Mouse (Mus musculus): ENCODE data around the gene Fam168b.

The Fam168b gene

DNA sequence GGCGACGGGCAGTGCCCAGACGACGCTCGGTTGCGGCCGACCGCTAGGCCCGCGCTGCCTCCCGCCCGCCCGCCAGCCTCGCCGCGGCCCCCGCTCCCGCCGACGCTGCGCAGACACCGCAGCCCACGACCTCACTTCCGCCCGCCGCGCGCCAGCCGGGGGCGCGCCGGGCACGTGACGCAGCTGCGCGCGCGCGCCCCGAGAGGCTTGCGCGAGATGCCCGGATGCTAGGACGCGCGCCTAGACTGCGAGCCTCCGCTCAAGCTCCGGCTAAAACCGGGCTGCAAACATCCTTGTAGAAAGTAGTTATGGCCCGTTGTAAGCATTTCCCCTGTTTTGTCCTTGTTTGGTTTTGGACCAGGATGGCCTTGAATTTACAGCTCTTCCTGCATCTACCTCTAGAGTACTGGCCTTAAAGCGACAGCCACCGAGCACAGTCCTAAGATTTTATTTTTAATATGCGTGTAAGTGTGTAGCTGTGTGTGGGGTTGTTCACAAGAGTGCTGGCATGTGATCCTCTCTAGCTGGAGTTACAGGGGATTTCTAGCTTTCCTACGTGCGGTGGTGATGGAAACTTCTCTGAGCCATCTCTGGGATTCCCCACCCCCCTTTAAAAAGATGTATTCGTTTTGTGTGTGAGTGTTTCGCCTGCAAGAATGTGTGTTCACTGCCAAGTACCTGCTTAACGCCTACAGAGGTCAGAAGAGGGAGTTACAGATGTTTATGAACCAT is at the start of gene Fam168b:
Gene Fam168b, minus strand, starts transcription at position 179 of the 732 bp plus-strand sequence.
- peak; percentile 89 for DNase-seq (ENCODE audit: low read depth, low spot score)

DNA sequence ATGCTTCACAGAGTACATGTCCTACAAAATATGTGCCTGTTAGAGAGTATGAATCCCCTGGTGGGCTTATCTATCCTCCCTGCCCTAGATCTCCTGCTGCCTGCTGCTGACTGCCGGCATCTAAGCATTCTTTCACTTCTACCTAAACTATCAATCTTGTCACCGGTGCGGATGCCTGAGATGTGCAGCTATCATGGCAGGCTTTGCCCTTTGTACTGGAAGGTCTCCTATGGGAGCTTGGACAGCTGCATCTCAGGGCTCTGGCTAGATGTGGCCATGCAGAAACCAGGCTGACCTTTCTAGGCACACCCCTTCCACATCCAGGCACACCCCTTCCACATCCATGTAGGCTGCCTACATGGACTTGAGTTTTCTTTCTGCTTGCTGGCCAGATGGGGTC is 49.6 kb upstream of the Fam168b start:
- no peak for DNase-seq (ENCODE audit: low read depth, low spot score)

DNA sequence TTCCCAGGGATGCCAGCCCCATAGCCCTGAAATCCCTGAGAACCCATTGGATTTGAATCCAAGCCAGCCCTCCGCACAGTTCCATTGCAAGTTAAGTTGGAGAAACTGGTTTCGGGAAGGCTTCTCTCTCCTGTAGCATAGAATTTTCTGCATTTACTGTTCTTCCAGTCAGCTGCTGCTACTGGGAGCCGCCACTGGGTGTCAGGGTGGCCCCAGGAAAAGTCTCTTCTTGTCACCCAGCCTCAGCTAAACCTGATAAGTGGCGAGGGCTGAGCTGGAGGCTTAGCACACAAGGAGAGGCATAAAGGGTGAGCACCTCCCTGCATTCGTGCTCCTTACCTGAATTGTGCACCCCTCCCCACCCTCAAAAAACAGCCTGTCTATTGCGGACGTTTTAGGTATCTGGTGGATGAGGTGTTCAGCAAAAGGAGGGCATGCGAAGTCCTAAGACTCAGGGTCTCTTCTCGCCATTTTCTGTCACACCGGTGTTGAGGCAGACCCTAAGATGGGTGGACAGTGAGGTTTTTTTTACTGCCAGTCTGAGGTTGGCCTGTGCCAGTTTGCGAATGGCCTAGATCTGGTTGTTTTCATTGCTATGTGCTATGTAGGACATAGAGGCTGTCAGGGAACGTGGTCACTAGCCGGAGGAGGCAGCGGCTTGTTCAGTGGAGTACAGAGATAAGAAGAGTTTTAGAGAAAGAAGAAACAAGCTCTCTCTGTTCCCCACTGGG is 48.9 kb upstream of the Fam168b start:
- DNase-seq (ENCODE audit: low read depth, low spot score) = peak; percentile 33

DNA sequence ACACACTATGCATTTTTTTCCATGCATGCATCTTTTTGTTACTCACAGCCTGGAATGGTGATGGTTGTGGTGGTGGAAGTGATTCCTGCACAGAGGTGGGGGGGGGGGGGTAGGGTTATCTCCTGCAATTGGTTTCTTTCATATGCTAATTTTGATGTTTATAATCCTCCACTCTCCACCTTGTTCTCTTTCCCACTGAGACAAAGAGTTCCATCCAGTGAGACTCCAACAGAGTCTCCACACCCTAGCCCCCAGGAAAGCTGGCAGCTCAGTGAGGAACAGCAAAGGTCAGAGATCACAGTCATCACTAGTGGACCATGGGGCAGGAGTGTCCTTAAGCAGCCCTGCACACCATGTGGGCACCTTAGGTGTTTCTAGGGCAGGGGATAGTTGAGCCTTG is 40.9 kb upstream of the Fam168b start:
- DNase-seq (ENCODE audit: low read depth, low spot score) = no peak

DNA sequence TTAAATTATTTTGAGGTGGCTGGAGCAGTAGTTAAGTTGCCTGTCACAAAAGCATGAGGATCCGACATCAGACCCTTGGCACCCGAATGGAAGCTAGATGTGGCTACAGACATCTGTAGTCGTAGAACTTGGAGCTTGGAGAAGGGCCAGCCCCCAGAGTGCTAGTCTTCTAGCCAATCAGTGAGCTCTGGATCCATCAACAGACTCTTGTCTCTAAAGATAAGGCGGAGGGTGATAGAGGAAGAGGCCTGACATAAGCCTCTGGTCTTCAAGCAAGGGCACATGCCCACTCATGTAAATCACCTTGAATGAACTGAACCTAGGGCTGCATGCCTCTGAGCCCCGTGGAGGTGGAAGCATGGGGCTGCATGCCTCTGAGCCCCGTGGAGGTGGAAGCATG is 36.7 kb upstream of the Fam168b start:
- DNase-seq (ENCODE audit: low read depth, low spot score) = no peak

DNA sequence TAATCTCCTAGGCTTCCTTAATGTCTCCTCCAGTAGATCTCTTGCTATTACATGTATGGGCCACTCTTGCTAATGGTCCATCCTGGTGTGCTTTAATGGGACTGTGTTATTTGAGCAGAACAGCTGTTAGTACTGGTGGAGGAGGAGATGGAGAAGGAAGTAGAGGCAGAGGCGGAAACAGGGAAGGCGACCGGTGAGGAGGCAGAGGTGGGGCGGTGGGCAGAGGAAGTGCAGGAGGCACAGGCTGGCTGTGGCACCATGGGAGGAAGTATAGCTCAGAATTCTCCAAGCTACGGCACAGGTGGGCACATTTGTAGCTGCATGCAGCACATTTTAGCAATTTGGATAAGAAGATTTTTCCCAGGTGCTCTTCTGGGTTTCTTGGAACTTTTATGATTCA is 30.7 kb upstream of the Fam168b start:
- no peak for DNase-seq (ENCODE audit: low read depth, low spot score)

DNA sequence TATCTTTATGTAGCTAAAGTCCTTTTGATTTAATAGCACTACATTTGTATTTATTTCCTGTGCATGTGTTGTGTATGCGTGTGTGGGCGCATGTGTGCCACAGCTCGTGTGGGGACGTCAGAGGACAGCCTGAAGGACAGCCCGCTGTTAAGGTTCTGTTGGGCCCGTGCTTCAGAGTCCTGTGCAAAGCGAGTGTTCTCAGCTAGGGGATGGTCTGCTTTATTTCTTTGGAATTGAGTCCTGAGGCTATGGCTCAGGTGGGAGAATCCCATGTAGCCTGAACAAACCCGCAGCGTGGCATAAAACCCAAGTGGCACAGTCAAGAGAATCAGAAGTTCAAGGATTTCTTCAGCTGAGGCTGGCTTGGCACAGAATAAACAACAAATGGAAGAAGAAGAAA is 28.3 kb upstream of the Fam168b start:
- no peak for DNase-seq (ENCODE audit: low read depth, low spot score)

DNA sequence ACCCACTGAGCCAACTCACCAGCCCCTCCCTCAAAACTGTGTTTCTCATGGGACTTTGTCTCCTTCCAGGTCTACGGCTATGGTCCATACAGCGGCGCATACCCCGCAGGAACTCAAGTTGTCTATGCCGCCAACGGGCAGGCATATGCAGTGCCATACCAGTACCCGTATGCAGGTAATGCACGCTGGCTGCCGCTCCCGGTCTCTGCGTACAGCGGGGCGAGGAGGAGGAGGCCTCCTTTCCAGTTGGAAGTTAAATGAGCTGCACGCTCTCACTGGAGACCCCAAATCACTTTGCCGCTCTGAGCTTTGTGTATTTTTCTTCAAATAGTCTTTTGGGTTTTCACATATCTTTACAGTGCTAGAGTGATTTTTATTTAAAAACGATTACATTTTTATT is 26.4 kb upstream of the Fam168b start:
- DNase-seq (ENCODE audit: low read depth, low spot score) = no peak

DNA sequence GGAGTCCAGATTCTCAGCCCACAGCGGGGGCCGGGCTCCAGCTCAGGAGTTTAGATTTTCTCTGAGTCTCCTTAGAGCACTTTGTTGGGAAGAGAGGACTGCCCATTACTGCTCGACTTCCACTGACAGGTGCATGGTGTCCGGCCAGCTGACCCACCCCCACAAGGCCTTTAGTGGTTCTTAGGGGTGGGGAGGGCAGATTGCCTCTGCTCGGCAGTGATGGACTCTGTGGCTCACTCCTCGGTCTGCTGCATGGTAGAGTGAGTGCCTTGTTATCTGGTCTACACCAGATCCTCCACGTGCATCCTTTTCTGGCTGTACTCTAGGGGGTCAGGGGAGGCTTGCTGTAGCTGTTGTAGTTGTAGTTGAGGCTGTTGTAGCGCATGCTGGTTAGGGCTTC is 25.5 kb upstream of the Fam168b start:
- DNase-seq (ENCODE audit: low read depth, low spot score) = no peak

DNA sequence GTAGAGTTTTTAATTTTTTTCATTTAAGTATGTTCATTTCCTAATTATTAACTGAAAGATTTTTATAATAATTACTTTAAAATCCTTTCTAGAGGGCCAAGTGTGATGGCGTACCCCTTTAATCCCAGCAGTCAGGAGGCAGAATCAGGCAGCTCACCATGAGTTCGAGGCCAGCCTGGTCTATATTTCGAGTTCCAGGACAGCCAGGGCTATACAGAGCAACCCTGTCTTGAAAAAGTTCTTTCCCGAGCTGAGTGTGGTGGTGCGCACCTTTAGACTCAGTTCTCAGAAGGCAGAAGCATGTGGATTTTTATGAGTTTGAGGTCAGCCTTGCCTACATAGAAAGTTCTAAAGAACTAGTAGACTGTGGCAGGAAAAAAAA is 24.7 kb upstream of the Fam168b start:
- DNase-seq (ENCODE audit: low read depth, low spot score) = no peak

DNA sequence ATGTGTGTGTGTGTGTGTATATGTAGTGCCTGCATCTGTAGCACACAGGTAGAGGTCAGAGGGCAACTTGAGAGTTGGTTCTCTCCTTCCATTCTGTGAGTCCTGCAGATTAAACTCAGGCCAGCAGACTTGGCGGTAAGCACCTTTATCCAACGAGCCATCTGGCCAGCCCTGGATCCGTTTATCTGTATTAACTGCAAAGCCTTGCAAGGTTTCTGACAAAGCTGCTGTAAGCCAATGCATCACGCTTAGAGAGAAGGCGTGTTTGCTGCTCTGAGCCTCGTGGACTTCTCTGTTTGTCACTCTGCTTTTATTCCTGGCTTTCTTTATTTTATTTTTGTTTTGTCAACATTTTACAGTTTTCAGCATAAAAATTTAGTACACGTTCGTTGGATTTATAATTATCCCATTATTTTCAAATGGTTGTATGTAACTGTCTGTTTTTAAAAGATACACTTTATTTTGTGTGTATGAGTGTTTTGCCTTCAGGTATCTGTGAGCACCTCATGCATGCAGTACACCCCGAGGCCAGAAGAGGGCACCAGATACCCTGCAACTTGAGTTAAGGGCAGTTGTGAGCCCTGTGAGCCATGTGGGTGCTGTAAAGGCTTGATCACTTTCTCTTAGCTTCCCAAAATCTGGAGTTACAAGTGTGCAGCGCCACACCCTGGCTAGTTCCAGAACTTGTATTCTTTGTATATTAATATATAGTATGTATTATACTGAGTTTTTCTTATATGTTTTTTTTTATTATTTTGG is 24.1 kb upstream of the Fam168b start:
- peak; percentile 87 for DNase-seq (ENCODE audit: low read depth, low spot score)

DNA sequence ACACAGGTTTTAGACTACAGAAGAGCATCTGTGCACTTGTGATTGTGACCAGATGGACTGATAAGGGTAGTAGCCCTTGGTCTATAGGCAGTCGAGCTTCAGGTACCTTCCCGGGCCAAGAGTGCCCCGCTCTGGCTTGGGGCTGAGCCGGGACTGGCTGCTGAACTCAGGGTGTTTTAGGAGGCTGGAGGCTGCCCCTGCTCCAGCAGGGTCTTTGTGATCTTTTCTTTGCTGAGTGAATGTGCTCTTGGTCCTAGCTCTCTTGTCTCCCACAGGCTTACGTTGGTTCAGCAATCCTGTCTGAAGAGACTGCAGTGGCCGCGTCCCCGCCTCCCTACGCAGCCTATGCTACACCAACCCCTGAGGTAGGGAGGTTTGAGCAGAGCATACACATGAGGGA is 23.0 kb upstream of the Fam168b start:
- no peak for DNase-seq (ENCODE audit: low read depth, low spot score)

DNA sequence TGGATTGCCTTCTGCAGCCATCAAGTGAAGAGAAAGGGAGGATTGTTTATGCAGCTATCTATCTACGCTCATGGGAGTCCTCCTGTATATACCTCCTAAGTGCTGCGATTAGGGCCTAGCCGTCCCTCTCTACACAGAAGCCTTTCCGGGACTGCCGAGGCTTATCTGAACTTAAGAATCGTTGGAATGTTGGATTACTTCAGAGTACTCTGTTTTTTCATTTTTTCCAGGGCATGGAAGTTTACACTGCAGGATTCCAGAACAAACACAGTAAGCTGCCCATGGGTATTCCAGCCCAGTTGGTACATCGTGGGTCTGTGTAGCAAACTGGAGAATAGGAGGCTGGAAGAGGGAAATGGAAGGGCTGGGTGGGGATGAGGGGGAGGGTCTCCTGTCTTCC is 21.4 kb upstream of the Fam168b start:
- no peak for DNase-seq (ENCODE audit: low read depth, low spot score)

DNA sequence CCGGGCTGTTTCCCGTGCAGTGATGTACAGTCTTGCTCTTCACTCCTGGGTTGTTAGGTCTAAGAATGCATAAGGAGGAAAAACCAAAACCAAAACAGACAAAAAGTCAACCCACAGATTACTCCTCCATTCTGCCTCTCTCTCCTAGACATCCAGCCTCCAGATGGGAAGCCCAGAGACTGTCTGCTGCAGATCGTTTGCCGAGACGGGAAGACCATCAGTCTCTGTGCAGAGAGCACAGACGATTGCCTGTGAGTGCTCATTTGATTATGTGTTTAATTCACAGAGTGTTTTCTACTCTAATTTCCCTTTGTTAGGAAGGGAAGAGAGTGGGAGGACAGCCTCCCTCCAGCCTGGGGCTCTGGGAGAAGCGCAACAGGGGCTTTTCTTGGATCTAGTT is 20.5 kb upstream of the Fam168b start:
- DNase-seq (ENCODE audit: low read depth, low spot score) = no peak

DNA sequence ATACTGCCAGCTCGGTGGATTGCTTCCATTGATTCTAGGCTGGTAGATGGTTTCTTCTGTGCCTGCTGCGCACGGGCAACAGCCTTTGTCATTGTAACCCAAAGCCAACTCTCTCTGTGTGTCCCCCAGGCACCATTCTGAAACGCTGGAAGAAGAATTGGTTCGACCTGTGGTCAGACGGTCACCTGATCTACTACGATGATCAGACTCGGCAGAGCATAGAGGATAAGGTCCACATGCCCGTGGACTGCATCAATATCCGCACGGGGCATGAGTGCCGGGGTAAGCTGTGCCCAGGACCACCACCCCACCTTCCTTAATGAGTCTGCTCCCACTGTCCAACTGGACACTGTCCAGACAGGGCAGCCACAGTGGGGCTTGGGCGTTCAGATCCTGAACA is 20.0 kb upstream of the Fam168b start:
- DNase-seq (ENCODE audit: low read depth, low spot score) = no peak

DNA sequence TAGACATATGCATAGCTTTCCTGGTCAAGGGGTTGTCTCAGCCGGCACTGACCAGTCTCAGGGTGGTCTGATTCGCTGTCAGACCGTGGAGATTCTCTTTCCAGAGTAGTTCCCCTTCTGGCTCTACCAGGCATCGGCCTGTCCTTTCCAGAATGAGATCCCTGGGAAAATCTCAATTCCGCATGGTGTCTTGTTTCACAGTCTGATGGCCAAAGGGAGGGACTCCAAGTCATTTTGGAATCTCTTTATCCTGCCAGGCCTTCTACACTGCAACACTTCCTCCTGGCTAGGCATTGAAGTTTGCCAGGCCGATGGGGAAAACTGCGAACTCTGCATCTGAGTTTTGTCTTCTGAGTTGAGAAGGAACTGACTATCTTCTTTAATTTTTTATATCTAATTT is 17.3 kb upstream of the Fam168b start:
- no peak for DNase-seq (ENCODE audit: low read depth, low spot score)

DNA sequence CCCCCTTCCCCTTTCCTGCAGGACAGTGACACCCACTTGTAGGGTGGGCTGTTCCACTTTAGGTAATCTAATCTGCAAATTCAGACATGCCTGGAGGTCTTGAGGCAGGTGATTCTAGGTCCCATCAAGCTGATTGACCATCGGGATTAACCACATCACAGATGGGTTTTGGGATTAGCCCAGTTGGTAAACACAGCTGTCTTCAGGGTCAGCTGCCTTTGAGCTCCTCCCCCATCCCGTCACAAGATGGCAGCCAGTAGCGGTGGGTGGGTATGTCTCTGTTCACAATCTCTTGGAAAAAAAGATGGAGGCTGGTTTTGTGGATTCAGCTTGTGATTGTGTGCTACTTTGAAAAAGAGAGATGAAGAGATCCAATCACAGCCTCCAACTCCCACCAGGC is 16.9 kb upstream of the Fam168b start:
- no peak for DNase-seq (ENCODE audit: low read depth, low spot score)

DNA sequence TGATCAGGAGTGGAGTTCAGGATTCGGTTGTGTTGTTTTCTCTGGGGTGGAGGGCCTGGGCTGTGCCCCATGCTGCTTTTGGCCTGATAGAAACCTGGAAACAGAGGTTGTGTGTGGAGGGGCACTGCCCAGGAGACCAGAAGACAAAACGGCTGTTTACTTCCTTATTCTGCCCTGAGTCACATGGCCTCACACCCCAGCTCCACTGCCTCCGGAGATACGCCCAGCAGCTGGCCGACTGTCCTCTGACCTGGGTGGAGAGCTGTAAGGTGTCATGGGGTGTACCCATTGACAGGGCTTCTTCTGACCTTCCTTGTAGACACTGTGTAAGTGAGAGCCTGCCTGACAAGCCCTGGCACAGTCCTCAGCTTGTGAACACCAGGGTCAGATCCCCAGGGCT is 15.8 kb upstream of the Fam168b start:
- DNase-seq (ENCODE audit: low read depth, low spot score) = no peak

DNA sequence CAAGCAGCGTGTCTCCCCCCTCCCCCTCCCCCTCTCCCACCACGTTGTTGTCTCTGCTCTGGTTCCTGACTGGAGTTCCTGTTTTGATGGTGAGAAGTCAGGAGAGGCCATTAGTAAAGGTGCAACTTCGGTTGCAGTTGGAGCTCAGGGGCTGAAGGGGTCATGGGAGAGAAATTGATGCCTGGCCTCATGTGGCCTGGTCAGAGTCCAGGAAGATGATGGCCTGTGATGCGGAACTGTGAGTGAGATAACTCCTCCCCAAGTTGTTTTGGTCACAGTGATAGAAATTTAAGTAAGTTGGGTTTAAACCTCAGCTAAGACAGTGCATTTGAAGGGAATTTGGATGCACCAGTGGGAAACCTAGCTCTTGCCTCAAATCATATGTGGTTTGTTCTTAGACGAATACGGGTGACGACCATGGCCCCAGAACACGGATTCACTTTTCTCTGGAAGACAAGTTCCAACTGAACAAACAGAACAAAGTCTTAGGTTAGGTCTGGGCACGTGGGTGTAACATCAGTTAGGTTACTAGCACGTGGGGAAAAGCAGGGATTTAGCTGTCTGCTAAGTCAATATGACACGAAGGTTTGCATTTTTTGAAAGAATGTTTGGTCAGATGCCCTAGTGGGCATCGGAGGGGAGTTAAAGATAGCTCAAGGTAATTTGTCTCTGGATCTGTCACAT is 12.3 kb upstream of the Fam168b start:
- no peak for DNase-seq (ENCODE audit: low read depth, low spot score)

DNA sequence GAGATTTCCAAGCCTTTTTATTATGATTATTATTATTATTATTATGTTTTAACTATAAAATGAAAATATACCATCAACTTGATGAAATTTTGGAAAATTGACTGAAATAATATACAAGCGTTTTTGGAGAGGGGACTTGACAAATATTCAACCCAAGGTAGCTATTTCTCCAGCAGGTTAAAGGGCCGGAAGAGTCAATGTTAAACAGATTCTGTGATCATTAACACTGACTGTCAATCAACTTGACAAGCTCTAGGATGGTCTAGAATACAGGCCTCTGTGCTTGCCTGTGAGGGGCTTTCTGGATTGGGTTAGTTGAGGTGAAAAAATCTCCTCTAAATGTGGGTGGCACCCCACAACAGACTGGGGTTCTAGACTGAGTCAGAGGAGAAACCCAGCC is 10.9 kb upstream of the Fam168b start:
- DNase-seq (ENCODE audit: low read depth, low spot score) = no peak

DNA sequence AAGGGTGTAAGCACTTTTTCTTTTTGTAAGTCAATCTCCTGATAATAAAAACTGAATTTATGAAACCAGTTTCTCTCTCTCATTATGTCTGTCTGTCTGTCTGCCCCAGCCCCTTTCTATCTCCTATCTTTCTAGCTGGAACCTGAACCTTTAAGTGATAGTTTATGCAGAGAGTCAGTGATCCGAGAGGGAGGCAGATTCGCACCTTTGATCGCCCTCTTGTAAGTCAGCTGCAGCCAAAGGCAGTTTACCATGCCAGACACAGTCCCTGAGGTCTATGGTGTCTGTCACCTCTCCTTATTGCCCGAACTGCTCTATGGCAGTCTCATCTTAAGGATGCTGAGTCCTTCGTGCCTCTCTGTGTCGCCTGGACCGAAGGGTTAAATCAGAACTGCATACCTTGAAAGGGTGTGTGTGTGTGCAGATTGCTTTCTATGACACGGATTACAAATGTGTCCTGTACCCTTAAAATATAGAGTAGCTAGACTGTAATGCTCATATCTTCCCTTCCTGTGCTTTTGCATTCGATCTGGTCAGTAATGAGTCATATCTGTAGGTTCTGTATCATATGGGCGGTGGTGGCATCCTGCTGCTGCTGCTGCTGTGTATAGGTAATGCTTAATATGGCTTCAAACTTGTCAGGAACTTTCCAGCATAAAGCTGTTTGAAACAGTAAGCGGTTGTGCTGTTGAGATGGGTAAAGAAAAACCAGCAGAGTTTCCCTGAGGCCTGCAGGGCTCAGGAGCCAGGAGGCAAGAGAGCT is 9.4 kb upstream of the Fam168b start:
- no peak for DNase-seq (ENCODE audit: low read depth, low spot score)
